Mouse (Mus musculus) naive thymus-derived CD4-positive, alpha-beta T cell, adult 2 months (primary cell): ENCODE data around the gene Gm1113.

Experiments used
- DNase-seq: peaks from one replicate; pipeline ENCODE4 v3.0.0-alpha.2; 2011; ENCODE audit warnings: low read depth

The Gm1113 gene

GRCm38 (mm10) chr9:35475394-35475793, 42.7 kb downstream of the Gm1113 start:
- DNase-seq: no peak

GRCm38 (mm10) chr9:35474104-35474724, 43.9 kb downstream of the Gm1113 start:
- no peak for DNase-seq

GRCm38 (mm10) chr9:35468913-35469312, 49.2 kb downstream of the Gm1113 start:
- DNase-seq: no peak

DNA sequence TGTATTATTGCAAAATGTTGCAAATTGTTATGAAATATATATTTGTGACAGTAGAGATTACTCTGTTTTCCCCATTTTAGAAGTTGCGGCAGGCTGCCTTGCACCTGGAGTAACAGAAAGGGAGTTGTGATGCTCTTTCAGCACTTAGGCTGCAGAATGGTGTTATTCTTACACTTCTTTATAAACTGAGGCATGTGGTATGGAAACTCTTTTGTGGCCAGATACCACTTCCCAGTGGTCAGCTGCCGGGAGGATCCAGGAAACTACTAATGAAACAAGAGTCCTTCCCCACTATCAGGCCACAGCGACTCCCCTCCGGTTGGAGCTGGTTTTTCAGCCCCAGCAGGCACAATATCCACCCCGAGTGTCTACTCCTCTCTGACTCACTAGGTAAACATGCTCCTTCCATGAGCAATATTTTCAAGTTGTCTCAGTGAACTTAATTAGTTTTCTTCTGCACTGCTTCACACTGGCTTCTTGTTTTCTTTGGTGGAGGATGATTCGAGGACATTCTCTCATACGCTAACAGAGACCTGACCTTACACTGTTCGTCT, 50.7 kb downstream of the Gm1113 start:
- no peak for DNase-seq

DNA sequence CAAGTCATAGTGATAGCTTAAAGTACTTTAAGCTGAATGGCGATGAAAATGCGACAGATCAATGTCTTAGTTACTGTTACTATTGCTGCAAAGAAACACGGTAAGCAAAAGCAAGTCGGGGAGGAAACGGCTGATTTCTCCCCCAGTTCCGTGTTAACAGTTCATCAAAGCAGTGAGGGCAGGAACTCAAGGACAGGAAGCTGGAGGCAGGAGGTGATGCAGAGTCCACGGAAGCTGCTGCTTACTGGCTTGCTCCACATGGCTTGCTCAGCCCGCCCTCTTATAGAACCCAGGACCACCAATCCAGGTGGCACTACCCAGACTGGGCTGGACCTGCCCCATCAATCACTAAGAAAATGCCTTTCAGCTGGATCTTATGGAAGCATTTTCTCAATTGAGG, 58.5 kb downstream of the Gm1113 start:
- DNase-seq: peak; percentile 72
